Mouse (Mus musculus) limb, embryonic 12.5 days (tissue): ENCODE measurements around the gene Ldha. TPM values are rescaled to one million over a fixed set of nuclear protein-coding genes. Genes with fewer than 3 reads are reported as not detected.

Experiments used
- ATAC-seq: fragments of 200-750 bp; cut with Nextera tagmentation; 2 replicates; pipeline ENCODE4 v1.8.0; 2017; ENCODE audit warnings: low read depth, moderate TSS enrichment; ENCODE audit not compliant: insufficient number of reproducible peaks, insufficient read depth, low FRiP score, low TSS enrichment
- H3K27ac ChIP-seq: fragments of 300-500 bp; sonication (generic); 2 replicates; pipeline ENCODE4 v1.5.1; 2016; ENCODE audit warnings: mild to moderate bottlenecking, moderate library complexity
- H3K27me3 ChIP-seq: fragments of 300-500 bp; sonication (generic); 2 replicates; pipeline ENCODE4 v1.6.1; 2016; ENCODE audit warnings: mild to moderate bottlenecking, moderate library complexity
- H3K36me3 ChIP-seq: fragments of 300-500 bp; sonication (generic); 2 replicates; pipeline ENCODE4 v1.6.1; 2016; ENCODE audit warnings: mild to moderate bottlenecking, moderate library complexity
- H3K4me1 ChIP-seq: fragments of 300-500 bp; sonication (generic); replicated peaks from 2 replicates; pipeline ENCODE4 v1.6.1; 2016
- H3K4me2 ChIP-seq: fragments of 300-500 bp; sonication (generic); 2 replicates; pipeline ENCODE4 v1.6.1; 2016; ENCODE audit warnings: mild to moderate bottlenecking, moderate library complexity
- H3K4me3 ChIP-seq: fragments of 300-500 bp; sonication (generic); replicated peaks from 2 replicates; pipeline ENCODE4 v1.5.1; 2016; ENCODE audit warnings: mild to moderate bottlenecking
- H3K9ac ChIP-seq: fragments of 300-500 bp; sonication (generic); replicated peaks from 2 replicates; pipeline ENCODE4 v1.6.1; 2016; ENCODE audit warnings: mild to moderate bottlenecking, moderate library complexity
- H3K9me3 ChIP-seq: fragments of 300-500 bp; sonication (generic); 2 replicates; pipeline ENCODE4 v1.6.1; 2016; ENCODE audit warnings: mild to moderate bottlenecking, moderate library complexity
- WGBS: fragments of 180-500 bp; shearing (Covaris S2); methylation state at CpG from one replicate; pipeline ENCODE4 v1.1.7; 2016; 5-methylcytosine and 5-hydroxymethylcytosine counted together
- polyA plus RNA-seq: library from polyadenylated mRNA; unstranded; fragments of >200 nt; fragmentation: Nextera tagmentation; extraction: Ambion mirVana; gene quantifications from 2 replicates; pipeline ENCODE4 v1.2.1, GENCODE M21; 2016

The Ldha gene
- polyA plus RNA-seq, 1 experiment from 2014 or later: 1,625 TPM

- ATAC-seq: no peak
- Histone ChIP-seq H3K9ac (no peak overlapping the region), H3K4me2 (no peak overlapping the region), H3K9me3 (no peaks in the 10 kb centered on the region), H3K36me3 (peaks cover 98% of the 10 kb centered on the region), H3K4me1 (no peaks in the 10 kb centered on the region), H3K27ac (no peak overlapping the region), H3K4me3 (no peak overlapping the region), H3K27me3 (no peaks in the 10 kb centered on the region)
- 87% methylated on average over 3 of the region's 3 CpGs for WGBS
Measured at GRCm38 (mm10) chr7:46895511-46895910, 54.2 kb downstream of the Ldha start.

- Histone ChIP-seq H3K9me3 (no peaks in the 10 kb centered on the region), H3K27ac (no peak overlapping the region), H3K36me3 (peaks cover 96% of the 10 kb centered on the region), H3K27me3 (no peaks in the 10 kb centered on the region), H3K4me3 (no peak overlapping the region), H3K9ac (no peak overlapping the region), H3K4me1 (no peaks in the 10 kb centered on the region), H3K4me2 (no peak overlapping the region)
- ATAC-seq: no peak
- 94% methylated on average over 3 of the region's 3 CpGs for WGBS
Measured at GRCm38 (mm10) chr7:46899343-46899742, 58.1 kb downstream of the Ldha start.

Other genes starting within 250 kb of the Ldha start
- gene Sergef, start 201.7 kb upstream of the Ldha start, polyA plus RNA-seq: 11.1 and 12.1 TPM in 2 replicates
- gene Tph1, start 168.9 kb upstream of the Ldha start, polyA plus RNA-seq: not detected in 2 replicates
- gene Saal1, start 130.8 kb upstream of the Ldha start, polyA plus RNA-seq: 41.3 and 44.4 TPM in 2 replicates
- gene Saa3, start 125.8 kb upstream of the Ldha start, polyA plus RNA-seq: 0.20 and 0.36 TPM in 2 replicates
- not detected in 2 replicates for gene Saa4, start 108.9 kb upstream of the Ldha start, polyA plus RNA-seq
- gene Saa1, start 98.5 kb upstream of the Ldha start, polyA plus RNA-seq: 0.35 and 0.49 TPM in 2 replicates
- gene Saa2, start 89.7 kb upstream of the Ldha start, polyA plus RNA-seq: 0.61 and 2.3 TPM in 2 replicates
- 24.0 and 25.3 TPM in 2 replicates for gene Hps5, start 45.4 kb upstream of the Ldha start, polyA plus RNA-seq
- 51.3 TPM in 2 replicates for gene Gtf2h1, start 45.4 kb upstream of the Ldha start, polyA plus RNA-seq
- 0.27 TPM in 1 of 2 replicates, not detected in the other for gene Ldhc, start 19.7 kb downstream of the Ldha start, polyA plus RNA-seq
- gene Tsg101, start 78.5 kb downstream of the Ldha start, polyA plus RNA-seq: 221 and 230 TPM in 2 replicates
- 11.6 and 12.1 TPM in 2 replicates for gene Uevld, start 117.1 kb downstream of the Ldha start, polyA plus RNA-seq
- not detected in 2 replicates for gene Gm9999, start 142.1 kb downstream of the Ldha start, polyA plus RNA-seq
- 17.3 and 17.5 TPM in 2 replicates for gene Spty2d1, start 166.9 kb downstream of the Ldha start, polyA plus RNA-seq
- 19.4 and 19.5 TPM in 2 replicates for gene Tmem86a, start 209.1 kb downstream of the Ldha start, polyA plus RNA-seq